Mouse (Mus musculus) forebrain, embryonic 15.5 days (tissue): ENCODE data around the gene Olfr552. TPM values are rescaled to one million over a fixed set of nuclear protein-coding genes. Genes with fewer than 3 reads are reported as not detected.

Source experiments
- ATAC-seq: fragments of 200-750 bp; cut with Nextera tagmentation; replicated peaks from 2 replicates; pipeline ENCODE4 v1.8.0; 2017; ENCODE audit warnings: mild to moderate bottlenecking, moderate TSS enrichment, moderate library complexity
- H3K27ac ChIP-seq: fragments of 300-500 bp; sonication (generic); replicated peaks from 2 replicates; pipeline ENCODE4 v1.5.1; 2015; ENCODE audit warnings: mild to moderate bottlenecking, inconsistent platforms
- H3K27me3 ChIP-seq: fragments of 300-500 bp; sonication (generic); 2 replicates; pipeline ENCODE4 v1.6.1; 2015; ENCODE audit warnings: inconsistent platforms
- H3K36me3 ChIP-seq: fragments of 300-500 bp; sonication (generic); 2 replicates; pipeline ENCODE4 v1.6.1; 2015; ENCODE audit warnings: mild to moderate bottlenecking, inconsistent platforms
- H3K4me1 ChIP-seq: fragments of 300-500 bp; sonication (generic); 2 replicates; pipeline ENCODE4 v1.6.1; 2015; ENCODE audit warnings: inconsistent platforms
- H3K4me2 ChIP-seq: fragments of 300-500 bp; sonication (generic); replicated peaks from 2 replicates; pipeline ENCODE4 v1.6.1; 2015; ENCODE audit warnings: mild to moderate bottlenecking, inconsistent platforms
- H3K4me3 ChIP-seq: fragments of 300-500 bp; sonication (generic); 2 replicates; pipeline ENCODE4 v1.5.1; 2015; ENCODE audit warnings: mild to moderate bottlenecking, inconsistent platforms
- H3K9ac ChIP-seq: fragments of 300-500 bp; sonication (generic); replicated peaks from 2 replicates; pipeline ENCODE4 v1.6.1; 2015; ENCODE audit warnings: mild to moderate bottlenecking, inconsistent platforms
- H3K9me3 ChIP-seq: fragments of 300-500 bp; sonication (generic); 2 replicates; pipeline ENCODE4 v1.6.1; 2016; ENCODE audit warnings: inconsistent platforms
- WGBS: fragments of 180-500 bp; shearing (Covaris S2); methylation state at CpG from one replicate; pipeline ENCODE4 v1.1.7; 2015; ENCODE audit warnings: mixed read lengths; 5-methylcytosine and 5-hydroxymethylcytosine counted together
- polyA plus RNA-seq: library from polyadenylated mRNA; unstranded; fragments of >200 nt; fragmentation: Nextera tagmentation; extraction: Ambion mirVana; gene quantifications from 2 replicates; pipeline ENCODE4 v1.2.1, GENCODE M21; 2015

Olfr552 gene
- not detected in 2 replicates for polyA plus RNA-seq

DNA sequence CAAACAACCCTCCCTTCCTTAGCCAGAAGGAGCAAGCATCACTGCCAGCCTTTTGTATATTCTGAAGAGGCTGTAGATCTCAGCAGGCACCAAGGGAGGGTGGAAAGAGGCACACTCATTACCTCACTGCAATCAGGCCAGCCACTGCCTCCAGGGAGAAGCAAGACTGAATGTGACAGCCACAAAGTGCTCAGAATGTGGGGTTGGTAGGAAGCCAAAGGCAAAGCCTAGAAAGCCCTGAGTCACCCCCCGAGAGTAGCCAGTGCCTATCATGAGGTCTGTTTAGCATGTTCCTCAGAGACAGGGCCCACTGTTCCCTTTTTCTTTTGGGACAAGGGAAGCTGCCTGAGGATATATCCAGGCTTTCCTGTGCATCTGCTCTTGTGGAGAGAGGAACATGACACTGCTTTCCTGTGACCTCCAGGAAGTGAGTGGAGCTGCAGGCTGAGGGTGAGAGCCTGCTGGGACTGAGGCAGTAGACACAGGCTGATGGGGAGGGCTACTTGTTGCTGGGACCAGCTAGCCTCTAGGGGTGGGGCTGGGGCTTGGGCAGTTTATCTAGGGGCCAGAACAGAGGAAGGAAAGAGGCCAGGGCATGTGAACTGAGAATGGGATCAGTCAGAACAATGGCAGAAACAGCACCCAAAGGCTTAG is at the start of gene Olfr552:
Gene Olfr552 (plus strand): TSS at position 393 of the 654 bp plus-strand sequence.
- Histone ChIP-seq H3K4me3 (no peak within 1 kb of the TSS), H3K36me3 (no peaks in the 10 kb centered on the region), H3K4me1 (no peaks in the 10 kb centered on the region), H3K4me2 (no peak within 1 kb of the TSS), H3K9me3 (no peaks in the 10 kb centered on the region), H3K27me3 (no peaks in the 10 kb centered on the region), H3K27ac (no peak within 1 kb of the TSS), H3K9ac (no peak within 1 kb of the TSS)
- ATAC-seq = no peak
- 67% methylated on average over 1 of the region's 1 CpGs for WGBS

DNA sequence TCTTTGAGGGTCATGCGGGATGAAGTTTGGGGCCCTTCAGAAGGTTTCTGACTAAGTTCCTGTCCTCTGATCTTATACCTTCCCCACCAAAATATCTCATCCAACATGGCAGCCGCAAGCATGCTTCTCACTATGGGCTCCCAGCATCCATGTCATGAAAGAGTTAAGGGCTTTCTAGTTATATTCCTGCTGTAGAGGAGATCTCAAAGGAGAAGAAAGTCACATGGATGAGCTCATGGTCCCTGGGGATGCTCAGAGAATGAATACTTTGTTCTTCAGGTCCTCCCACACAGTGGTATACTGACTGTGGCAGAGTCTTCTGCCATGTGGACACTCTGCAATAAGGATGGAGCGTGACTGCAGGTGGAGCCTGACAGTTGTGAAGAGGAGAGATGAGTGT is 48.0 kb upstream of the Olfr552 start, which contains the start of gene Olfr549:
Gene Olfr549 (plus strand): TSS at position 301 of the 400 bp plus-strand sequence.
- whole genome bisulfite sequencing = 91% methylated on average over 3 of the region's 3 CpGs
- no peak within 1 kb of the TSS for H3K4me2 ChIP-seq
- no peaks in the 10 kb centered on the region for H3K9me3 ChIP-seq
- H3K4me3 ChIP-seq = no peak within 1 kb of the TSS
- no peaks in the 10 kb centered on the region for H3K4me1 ChIP-seq
- H3K36me3 ChIP-seq = no peaks in the 10 kb centered on the region
- no peak within 1 kb of the TSS for H3K27ac ChIP-seq
- ATAC-seq = no peak
- H3K27me3 ChIP-seq = no peaks in the 10 kb centered on the region
- H3K9ac ChIP-seq = no peak within 1 kb of the TSS

DNA sequence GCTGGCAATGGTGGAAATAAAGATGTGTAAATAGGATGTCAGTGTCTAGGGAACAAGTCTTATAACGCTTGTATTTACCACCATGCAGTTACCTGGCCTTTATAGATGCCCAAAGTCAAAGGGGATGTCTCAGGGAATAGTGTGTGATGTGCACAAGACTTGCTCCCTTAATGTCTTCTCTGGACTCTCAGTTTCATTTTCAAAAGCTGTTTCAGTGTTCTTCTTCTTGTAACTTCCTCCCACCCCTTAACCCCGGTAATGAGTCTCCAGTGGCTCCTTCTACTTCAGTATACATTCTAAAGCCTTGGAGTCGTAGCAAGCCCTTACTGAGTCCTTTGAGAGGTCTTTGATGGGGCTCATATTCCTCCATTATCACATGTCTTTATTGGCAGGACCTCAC is 44.3 kb upstream of the Olfr552 start:
- no peaks in the 10 kb centered on the region for H3K36me3 ChIP-seq
- H3K4me3 ChIP-seq = no peak overlapping the region
- ATAC-seq = no peak
- 76% methylated on average over 3 of the region's 3 CpGs for WGBS
- H3K27ac ChIP-seq = no peak overlapping the region
- no peak overlapping the region for H3K4me2 ChIP-seq
- no peaks in the 10 kb centered on the region for H3K4me1 ChIP-seq
- no peaks in the 10 kb centered on the region for H3K9me3 ChIP-seq
- no peak overlapping the region for H3K9ac ChIP-seq
- no peaks in the 10 kb centered on the region for H3K27me3 ChIP-seq

DNA sequence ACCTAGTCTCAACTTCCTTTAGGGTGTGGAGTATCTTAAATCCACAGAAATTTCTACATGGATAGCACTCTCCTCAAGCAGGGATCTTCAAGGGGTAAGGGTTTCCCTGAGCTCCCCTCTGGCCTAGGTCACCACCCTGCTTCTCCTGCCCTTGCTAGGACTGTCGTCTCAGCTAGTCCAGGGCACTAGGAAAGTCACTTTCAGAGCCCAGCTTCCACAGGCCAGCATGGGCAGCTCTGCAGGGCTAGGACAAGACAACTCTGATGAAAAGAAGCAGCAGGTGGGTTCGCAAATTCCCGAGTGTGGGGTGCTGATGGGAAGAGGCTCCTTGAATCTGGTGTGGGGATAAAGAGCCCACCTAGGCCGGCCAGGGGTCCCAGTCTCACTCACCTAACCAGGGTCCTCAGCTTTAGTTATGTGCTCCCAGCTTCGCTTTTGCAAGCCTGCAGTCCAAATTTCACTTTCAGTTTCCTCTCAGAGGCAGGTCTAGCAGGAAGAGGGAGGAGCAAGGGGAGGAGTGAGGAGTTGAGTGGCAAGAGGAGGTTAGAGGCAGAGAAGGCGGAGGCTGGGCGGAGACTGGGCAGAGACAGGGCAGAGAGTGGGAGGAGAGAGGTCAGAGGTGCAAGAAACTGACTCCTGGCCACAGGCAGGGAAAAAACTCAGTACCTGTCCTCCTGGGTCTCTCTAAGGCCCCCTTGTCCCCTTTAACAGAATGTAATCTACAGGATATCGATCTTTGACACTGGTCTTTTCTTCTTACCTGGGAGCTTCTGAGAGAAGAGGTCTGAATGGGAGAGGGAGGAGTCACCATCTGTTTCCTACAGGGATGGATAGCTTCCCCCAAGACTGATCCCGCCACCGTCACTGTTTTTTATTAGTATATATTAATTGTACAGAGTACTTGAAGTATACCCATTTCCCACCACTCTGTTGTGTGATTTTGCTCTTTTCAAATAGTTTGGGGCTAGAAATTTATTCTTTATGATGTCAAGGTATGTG is 32.3 kb upstream of the Olfr552 start, which contains the start of gene Trim21:
Gene Trim21 (minus strand): TSS at position 488 of the 999 bp plus-strand sequence.
- no peak within 1 kb of the TSS for H3K9ac ChIP-seq
- no peaks in the 10 kb centered on the region for H3K4me1 ChIP-seq
- peak; percentile 78; the same call in 1 of the 2 replicates for ATAC-seq
- WGBS = 22% methylated on average over 10 of the region's 10 CpGs
- peak within 1 kb of the TSS; percentile 23 for H3K4me3 ChIP-seq
- peak within 1 kb of the TSS; percentile 26 for H3K4me2 ChIP-seq
- no peaks in the 10 kb centered on the region for H3K27me3 ChIP-seq
- H3K36me3 ChIP-seq = no peaks in the 10 kb centered on the region
- H3K27ac ChIP-seq = no peak within 1 kb of the TSS
- H3K9me3 ChIP-seq = no peaks in the 10 kb centered on the region

DNA sequence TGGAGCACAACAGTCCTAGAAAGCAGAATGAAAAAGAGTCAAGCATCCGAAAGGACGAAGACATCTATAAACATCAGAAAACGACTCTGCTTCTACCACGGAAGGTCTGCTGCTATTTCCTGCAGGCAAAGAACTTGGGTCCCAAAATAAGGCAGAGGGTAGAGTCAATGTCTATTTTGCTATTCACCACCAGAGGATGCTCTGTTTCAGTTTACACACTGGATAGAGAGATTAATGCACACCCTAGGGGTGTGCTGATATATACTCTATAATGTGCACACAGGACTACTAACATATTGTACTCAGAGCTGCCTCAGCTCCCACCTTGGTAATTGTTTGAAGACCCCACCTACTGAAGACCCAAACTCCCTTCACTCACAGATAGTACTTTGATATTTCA is 31.4 kb upstream of the Olfr552 start:
- H3K36me3 ChIP-seq = no peaks in the 10 kb centered on the region
- no peaks in the 10 kb centered on the region for H3K4me1 ChIP-seq
- H3K27me3 ChIP-seq = no peaks in the 10 kb centered on the region
- no peak overlapping the region for H3K4me3 ChIP-seq
- no peak overlapping the region for H3K9ac ChIP-seq
- no peak overlapping the region for H3K27ac ChIP-seq
- H3K9me3 ChIP-seq = no peaks in the 10 kb centered on the region
- no peak for ATAC-seq
- WGBS = 87% methylated on average over 4 of the region's 4 CpGs
- H3K4me2 ChIP-seq = no peak overlapping the region

DNA sequence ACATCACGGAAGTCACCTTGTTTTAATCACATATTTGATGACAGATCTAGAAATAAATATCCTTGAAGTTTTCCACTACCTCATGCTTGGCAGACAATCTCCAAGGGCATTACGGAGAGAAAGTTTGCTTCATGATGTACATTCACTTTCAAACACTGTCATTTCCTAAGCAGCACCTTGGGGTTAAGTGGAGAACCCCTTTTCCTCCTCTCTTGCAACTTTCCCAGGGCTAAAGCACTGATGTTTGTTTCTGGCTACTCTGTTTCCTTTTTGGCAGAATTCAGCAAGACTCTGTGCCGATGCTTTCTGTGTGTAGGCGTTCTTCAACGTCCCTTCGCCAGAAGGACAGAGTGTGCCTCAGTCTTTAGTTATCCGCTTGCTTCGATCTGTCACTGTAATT is 26.4 kb upstream of the Olfr552 start, which contains the start of gene Olfr550:
Gene Olfr550 (plus strand): TSS at position 301 of the 400 bp plus-strand sequence.
- no peak for ATAC-seq
- WGBS = 92% methylated on average over 8 of the region's 8 CpGs
- H3K9me3 ChIP-seq = no peaks in the 10 kb centered on the region
- no peak within 1 kb of the TSS for H3K4me3 ChIP-seq
- no peaks in the 10 kb centered on the region for H3K36me3 ChIP-seq
- H3K4me2 ChIP-seq = no peak within 1 kb of the TSS
- H3K9ac ChIP-seq = no peak within 1 kb of the TSS
- H3K4me1 ChIP-seq = no peaks in the 10 kb centered on the region
- no peaks in the 10 kb centered on the region for H3K27me3 ChIP-seq
- no peak within 1 kb of the TSS for H3K27ac ChIP-seq

DNA sequence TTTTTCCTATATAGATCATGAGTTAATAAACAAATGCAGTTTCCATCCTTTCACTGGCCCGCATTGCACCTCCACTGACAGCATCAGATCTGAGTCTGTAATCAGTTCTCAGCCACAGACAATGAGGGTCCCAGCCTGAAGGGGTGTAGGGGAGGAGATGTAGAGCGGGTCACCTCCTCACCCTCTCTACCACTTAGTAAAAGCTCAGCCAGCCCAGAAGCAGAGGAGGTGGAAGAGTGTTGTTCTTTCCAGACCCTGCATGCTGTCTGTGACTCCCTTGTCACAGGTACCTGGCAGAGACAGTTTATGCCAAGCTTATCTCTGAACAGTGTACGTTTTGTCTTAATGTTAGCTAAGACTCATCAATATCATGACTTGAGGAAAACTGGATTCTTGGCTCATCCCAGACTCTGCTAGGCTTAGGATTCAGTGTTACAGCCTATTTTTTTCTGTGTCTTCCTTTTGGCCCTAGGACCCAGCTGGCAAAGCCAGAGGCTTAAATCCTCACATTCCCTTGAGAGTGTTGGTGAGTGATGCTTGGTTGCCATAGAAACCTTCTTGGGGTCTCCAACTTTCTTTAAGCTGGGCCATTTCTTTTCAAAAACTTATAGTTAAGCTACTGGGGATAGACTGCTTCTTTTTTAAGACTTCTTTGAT is 24.3 kb upstream of the Olfr552 start:
- no peak overlapping the region for H3K4me2 ChIP-seq
- H3K9ac ChIP-seq = no peak overlapping the region
- H3K9me3 ChIP-seq = no peaks in the 10 kb centered on the region
- no peak; the same call in 1 of the 2 replicates for ATAC-seq
- H3K27me3 ChIP-seq = no peaks in the 10 kb centered on the region
- 64% methylated on average over 3 of the region's 3 CpGs for WGBS
- H3K36me3 ChIP-seq = no peaks in the 10 kb centered on the region
- H3K4me1 ChIP-seq = no peaks in the 10 kb centered on the region
- no peak overlapping the region for H3K27ac ChIP-seq
- no peak overlapping the region for H3K4me3 ChIP-seq

DNA sequence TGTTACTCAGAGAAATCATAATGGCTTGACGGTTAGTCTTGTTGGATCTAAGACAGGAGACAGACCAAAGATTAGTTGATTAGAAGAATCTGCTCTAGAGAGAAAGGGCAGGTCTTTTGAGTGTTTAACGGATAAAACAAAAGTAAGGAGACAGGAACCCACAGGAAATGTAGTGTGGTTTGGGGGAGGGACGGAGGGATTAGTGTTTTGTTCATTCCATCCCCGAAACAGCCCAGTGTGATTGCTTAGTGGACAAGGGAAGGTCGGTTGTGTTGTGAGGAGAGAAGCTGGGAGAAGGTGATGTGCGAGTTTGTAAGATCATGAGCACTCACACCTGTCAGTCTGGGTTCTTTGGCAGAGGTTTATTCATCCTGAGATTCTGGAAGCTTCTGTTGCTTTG is 21.6 kb upstream of the Olfr552 start:
- no peaks in the 10 kb centered on the region for H3K4me1 ChIP-seq
- WGBS = 59% methylated on average over 6 of the region's 6 CpGs
- ATAC-seq = no peak

DNA sequence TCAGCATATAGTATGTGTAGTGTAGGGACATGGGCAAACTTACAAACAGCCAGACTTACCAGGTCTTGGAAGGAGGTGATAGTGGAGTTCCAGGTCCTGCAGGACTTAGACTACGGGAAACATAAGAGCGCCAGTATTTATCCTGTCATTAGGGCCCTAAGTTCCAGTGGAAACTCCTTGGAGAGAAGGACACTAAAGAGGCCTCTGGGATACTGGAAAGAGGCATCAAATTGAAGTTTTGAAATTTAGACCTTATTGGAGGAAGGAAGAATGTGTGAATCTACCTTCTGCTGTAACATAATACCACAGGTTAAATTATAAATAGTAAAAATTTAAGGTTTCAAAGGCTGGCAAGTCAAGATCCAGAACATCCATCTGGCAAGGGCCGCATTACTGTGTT is 5.8 kb upstream of the Olfr552 start, which contains the start of gene Olfr551:
Gene Olfr551 (minus strand): TSS at position 101 of the 400 bp plus-strand sequence.
- Histone ChIP-seq H3K9me3 (no peaks in the 10 kb centered on the region), H3K27ac (no peak within 1 kb of the TSS), H3K4me3 (no peak within 1 kb of the TSS), H3K36me3 (no peaks in the 10 kb centered on the region), H3K27me3 (no peaks in the 10 kb centered on the region), H3K4me2 (no peak within 1 kb of the TSS), H3K4me1 (no peaks in the 10 kb centered on the region), H3K9ac (no peak within 1 kb of the TSS)
- no peak for ATAC-seq
- WGBS = 91% methylated on average over 3 of the region's 3 CpGs

More for the DNA sequence above, 21.6 kb upstream of the Olfr552 start:
- no peaks in the 10 kb centered on the region for H3K27me3 ChIP-seq
- no peaks in the 10 kb centered on the region for H3K36me3 ChIP-seq
- H3K9ac ChIP-seq = no peak overlapping the region
- H3K4me3 ChIP-seq = no peak overlapping the region
- H3K27ac ChIP-seq = no peak overlapping the region
- no peak overlapping the region for H3K4me2 ChIP-seq
- H3K9me3 ChIP-seq = no peaks in the 10 kb centered on the region

DNA sequence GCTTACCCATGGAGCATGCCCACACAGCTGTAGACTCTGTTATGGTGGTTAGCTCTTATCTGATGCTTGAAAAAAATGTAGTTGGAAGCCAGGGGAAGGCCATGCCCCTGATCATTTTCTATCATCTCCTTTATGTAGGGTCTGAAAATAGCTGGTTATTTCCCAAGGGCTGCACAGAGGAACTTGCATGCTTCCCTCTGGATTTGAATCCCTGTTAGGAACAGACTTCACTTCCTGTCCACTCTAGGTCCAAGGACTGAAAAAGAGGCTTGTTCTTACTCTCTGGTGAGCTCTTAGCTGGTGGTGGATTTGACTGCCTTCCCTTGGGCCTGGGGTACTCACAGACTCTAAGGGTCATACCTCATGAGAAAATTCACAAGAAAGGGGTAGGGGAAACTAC is 20.5 kb downstream of the Olfr552 start, which contains the start of gene Olfr553:
Gene Olfr553 (minus strand): TSS at position 101 of the 400 bp plus-strand sequence.
- Histone ChIP-seq H3K4me1 (no peaks in the 10 kb centered on the region), H3K27ac (no peak within 1 kb of the TSS), H3K36me3 (no peaks in the 10 kb centered on the region), H3K9me3 (no peaks in the 10 kb centered on the region), H3K27me3 (no peaks in the 10 kb centered on the region), H3K4me2 (no peak within 1 kb of the TSS), H3K4me3 (no peak within 1 kb of the TSS), H3K9ac (no peak within 1 kb of the TSS)
- no peak for ATAC-seq

DNA sequence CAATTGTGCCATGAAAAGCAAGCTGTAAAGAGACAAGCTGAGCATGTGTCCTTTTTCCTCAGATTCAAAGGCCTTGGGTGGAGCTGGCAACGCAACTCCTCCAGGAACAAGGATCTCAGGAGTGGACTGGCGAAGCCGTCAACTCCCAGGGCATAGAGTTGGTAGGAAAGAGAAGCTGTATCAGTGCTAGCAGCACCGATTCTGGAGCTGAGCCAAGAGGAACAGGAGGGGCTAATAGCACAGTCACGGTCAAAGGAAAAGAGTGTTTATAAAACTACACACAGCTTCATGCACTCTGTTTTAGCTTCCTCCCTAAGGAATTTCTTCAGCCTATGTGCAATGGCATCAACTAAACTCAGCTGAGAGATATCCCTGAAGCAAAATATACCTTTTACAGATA is 22.0 kb downstream of the Olfr552 start:
- H3K36me3 ChIP-seq = no peaks in the 10 kb centered on the region
- no peaks in the 10 kb centered on the region for H3K9me3 ChIP-seq
- H3K4me3 ChIP-seq = no peak overlapping the region
- ATAC-seq = no peak
- WGBS = 67% methylated on average over 5 of the region's 5 CpGs
- H3K27me3 ChIP-seq = no peaks in the 10 kb centered on the region
- H3K4me2 ChIP-seq = no peak overlapping the region
- H3K27ac ChIP-seq = no peak overlapping the region
- H3K9ac ChIP-seq = no peak overlapping the region
- no peaks in the 10 kb centered on the region for H3K4me1 ChIP-seq
